Mouse (Mus musculus) hindbrain, embryonic 12.5 days (tissue): ENCODE measurements around the gene Cdk5r2. TPM values are rescaled to one million over a fixed set of nuclear protein-coding genes. Genes with fewer than 3 reads are reported as not detected.
"Not testable (repeated sequence)": the region's sequence is repeated elsewhere in the genome, so short reads cannot be mapped to it uniquely, and the experiment has no call there.

Experiments
- ATAC-seq: fragments of 200-750 bp; cut with Nextera tagmentation; 2 replicates; pipeline ENCODE4 v1.8.0; 2017; ENCODE audit warnings: moderate TSS enrichment; ENCODE audit not compliant: low FRiP score
- H3K27ac ChIP-seq: fragments of 300-500 bp; sonication (generic); 2 replicates; pipeline ENCODE4 v1.5.1; 2016; ENCODE audit warnings: mild to moderate bottlenecking
- H3K27me3 ChIP-seq: fragments of 300-500 bp; sonication (generic); 2 replicates; pipeline ENCODE4 v1.6.1; 2016; ENCODE audit warnings: mild to moderate bottlenecking
- H3K36me3 ChIP-seq: fragments of 300-500 bp; sonication (generic); 2 replicates; pipeline ENCODE4 v1.6.1; 2016; ENCODE audit warnings: mild to moderate bottlenecking
- H3K4me1 ChIP-seq: fragments of 300-500 bp; sonication (generic); 2 replicates; pipeline ENCODE4 v1.6.1; 2016
- H3K4me2 ChIP-seq: fragments of 300-500 bp; sonication (generic); replicated peaks from 2 replicates; pipeline ENCODE4 v1.6.1; 2016; ENCODE audit warnings: mild to moderate bottlenecking
- H3K4me3 ChIP-seq: fragments of 300-500 bp; sonication (generic); 2 replicates; pipeline ENCODE4 v1.5.1; 2016; ENCODE audit warnings: mild to moderate bottlenecking
- H3K9ac ChIP-seq: fragments of 300-500 bp; sonication (generic); 2 replicates; pipeline ENCODE4 v1.6.1; 2016; ENCODE audit warnings: mild to moderate bottlenecking, moderate library complexity
- H3K9me3 ChIP-seq: fragments of 300-500 bp; sonication (generic); replicated peaks from 2 replicates; pipeline ENCODE4 v1.6.1; 2016; ENCODE audit warnings: mild to moderate bottlenecking
- WGBS: fragments of 180-500 bp; shearing (Covaris S2); methylation state at CpG from one replicate; pipeline ENCODE4 v1.1.7; 2016; 5-methylcytosine and 5-hydroxymethylcytosine counted together
- polyA plus RNA-seq: library from polyadenylated mRNA; unstranded; fragments of >200 nt; fragmentation: Nextera tagmentation; extraction: Ambion mirVana; gene quantifications from 2 replicates; pipeline ENCODE4 v1.2.1, GENCODE M21; 2016

Gene Cdk5r2
- polyA plus RNA-seq, 1 experiment from 2014 or later: 6.9 TPM

GRCm38 (mm10) chr1:74818509-74818908, 36.2 kb upstream of the Cdk5r2 start:
- H3K4me3 ChIP-seq: no peak overlapping the region
- no peaks in the 10 kb centered on the region for H3K27me3 ChIP-seq
- H3K4me1 ChIP-seq: peaks cover 7% of the 10 kb centered on the region; the same call in 1 of the 2 replicates
- H3K9ac ChIP-seq: no peak overlapping the region
- H3K9me3 ChIP-seq: no peaks in the 10 kb centered on the region
- 97% methylated on average over 1 of the region's 1 CpGs for WGBS
- no peak for ATAC-seq
- H3K27ac ChIP-seq: no peak overlapping the region
- no peak overlapping the region for H3K4me2 ChIP-seq
- no peaks in the 10 kb centered on the region for H3K36me3 ChIP-seq

- not testable (repeated sequence) for H3K27ac ChIP-seq, H3K36me3 ChIP-seq, H3K27me3 ChIP-seq, H3K4me1 ChIP-seq, H3K9me3 ChIP-seq, H3K4me3 ChIP-seq, ATAC-seq, H3K9ac ChIP-seq, H3K4me2 ChIP-seq
- WGBS: 93% methylated on average over 4 of the region's 4 CpGs
Observed at GRCm38 (mm10) chr1:74823598-74823997, 31.1 kb upstream of the Cdk5r2 start.

- no peak overlapping the region for H3K9ac ChIP-seq
- ATAC-seq: peak; percentile 68
- 4% methylated on average over 14 of the region's 14 CpGs for WGBS
Observed at GRCm38 (mm10) chr1:74824518-74825302, 30.0 kb upstream of the Cdk5r2 start.

GRCm38 (mm10) chr1:74830061-74830460, 24.7 kb upstream of the Cdk5r2 start:
- Histone ChIP-seq H3K27me3 (peaks cover 3% of the 10 kb centered on the region; the same call in 1 of the 2 replicates), H3K4me2 (no peak overlapping the region), H3K4me3 (no peak overlapping the region), H3K36me3 (no peaks in the 10 kb centered on the region), H3K9me3 (no peaks in the 10 kb centered on the region), H3K27ac (no peak overlapping the region), H3K9ac (no peak overlapping the region), H3K4me1 (peaks cover 5% of the 10 kb centered on the region; the same call in 1 of the 2 replicates)
- no peak for ATAC-seq
- 82% methylated on average over 9 of the region's 9 CpGs for WGBS

More at GRCm38 (mm10) chr1:74824518-74825302, 30.0 kb upstream of the Cdk5r2 start:
- 0 out of 2 replicates have a peak overlapping the region, but pooled peaks have one; percentile 15 for H3K4me2 ChIP-seq
- peak overlapping the region; percentile 72 for H3K27ac ChIP-seq
- H3K4me3 ChIP-seq: no peak overlapping the region
- H3K9me3 ChIP-seq: no peaks in the 10 kb centered on the region
- H3K4me1 ChIP-seq: peaks cover 10% of the 10 kb centered on the region; the same call in 1 of the 2 replicates
- H3K27me3 ChIP-seq: no peaks in the 10 kb centered on the region
- H3K36me3 ChIP-seq: no peaks in the 10 kb centered on the region

GRCm38 (mm10) chr1:74833255-74833654, 21.5 kb upstream of the Cdk5r2 start:
- Histone ChIP-seq H3K27me3 (peaks cover 3% of the 10 kb centered on the region; the same call in 1 of the 2 replicates), H3K9me3 (no peaks in the 10 kb centered on the region), H3K36me3 (no peaks in the 10 kb centered on the region), H3K27ac (no peak overlapping the region), H3K4me1 (0 out of 2 replicates have a peak, but pooled peaks cover 2% of the 10 kb centered on the region), H3K4me3 (no peak overlapping the region), H3K9ac (no peak overlapping the region), H3K4me2 (no peak overlapping the region)
- WGBS: 74% methylated on average over 3 of the region's 3 CpGs
- no peak for ATAC-seq

- Histone ChIP-seq H3K36me3 (no peaks in the 10 kb centered on the region), H3K4me1 (no peaks in the 10 kb centered on the region), H3K27ac (no peak overlapping the region), H3K9me3 (no peaks in the 10 kb centered on the region), H3K27me3 (no peaks in the 10 kb centered on the region), H3K4me3 (no peak overlapping the region), H3K9ac (no peak overlapping the region), H3K4me2 (no peak overlapping the region)
- WGBS: 83% methylated on average over 5 of the region's 5 CpGs
- no peak for ATAC-seq
Observed at GRCm38 (mm10) chr1:74843090-74843489, 11.6 kb upstream of the Cdk5r2 start.

GRCm38 (mm10) chr1:74846341-74846740, 8.4 kb upstream of the Cdk5r2 start:
- no peak for ATAC-seq
- Histone ChIP-seq H3K36me3 (no peaks in the 10 kb centered on the region), H3K4me2 (no peak overlapping the region), H3K9ac (no peak overlapping the region), H3K4me1 (peaks cover 11% of the 10 kb centered on the region), H3K4me3 (no peak overlapping the region), H3K27ac (no peak overlapping the region), H3K9me3 (no peaks in the 10 kb centered on the region), H3K27me3 (peaks cover 16% of the 10 kb centered on the region)
- 49% methylated on average over 9 of the region's 9 CpGs for WGBS

- H3K36me3 ChIP-seq: no peaks in the 10 kb centered on the region
- no peak overlapping the region for H3K9ac ChIP-seq
- WGBS: 74% methylated on average over 5 of the region's 5 CpGs
- peaks cover 33% of the 10 kb centered on the region for H3K27me3 ChIP-seq
- no peak overlapping the region for H3K4me2 ChIP-seq
- ATAC-seq: no peak
- H3K9me3 ChIP-seq: no peaks in the 10 kb centered on the region
- H3K27ac ChIP-seq: no peak overlapping the region
- H3K4me1 ChIP-seq: peaks cover 28% of the 10 kb centered on the region
- H3K4me3 ChIP-seq: no peak overlapping the region
Observed at GRCm38 (mm10) chr1:74848946-74849345, 5.8 kb upstream of the Cdk5r2 start.

GRCm38 (mm10) chr1:74850251-74850650, 4.5 kb upstream of the Cdk5r2 start:
- Histone ChIP-seq H3K27me3 (peaks cover 36% of the 10 kb centered on the region), H3K27ac (no peak overlapping the region), H3K9me3 (no peaks in the 10 kb centered on the region), H3K9ac (no peak overlapping the region), H3K4me2 (no peak overlapping the region), H3K4me1 (peaks cover 36% of the 10 kb centered on the region), H3K4me3 (no peak overlapping the region), H3K36me3 (no peaks in the 10 kb centered on the region)
- 29% methylated on average over 6 of the region's 6 CpGs for WGBS
- no peak for ATAC-seq

GRCm38 (mm10) chr1:74851001-74851775, 3.5 kb upstream of the Cdk5r2 start:
- no peaks in the 10 kb centered on the region for H3K36me3 ChIP-seq
- H3K4me2 ChIP-seq: no peak overlapping the region
- no peak for ATAC-seq
- H3K27me3 ChIP-seq: peaks cover 45% of the 10 kb centered on the region
- H3K4me1 ChIP-seq: peaks cover 44% of the 10 kb centered on the region
- WGBS: 18% methylated on average over 6 of the region's 6 CpGs
- H3K27ac ChIP-seq: peak overlapping the region; percentile 57
- peak overlapping the region; percentile 36 for H3K9ac ChIP-seq
- H3K9me3 ChIP-seq: no peaks in the 10 kb centered on the region
- no peak overlapping the region for H3K4me3 ChIP-seq

- Histone ChIP-seq H3K4me1 (peaks cover 74% of the 10 kb centered on the region), H3K36me3 (no peaks in the 10 kb centered on the region), H3K9ac (peak overlapping the region; percentile 96), H3K4me2 (peak overlapping the region; percentile 86), H3K4me3 (peak overlapping the region; percentile 90), H3K27me3 (peaks cover 69% of the 10 kb centered on the region), H3K9me3 (no peaks in the 10 kb centered on the region), H3K27ac (peak overlapping the region; percentile 92)
- 0 out of 2 replicates have a peak, but pooled peaks have one; percentile 5 for ATAC-seq
- WGBS: 0% methylated on average over 43 of the region's 48 CpGs
Observed at GRCm38 (mm10) chr1:74855156-74855555, 422 bp downstream of the Cdk5r2 start.

GRCm38 (mm10) chr1:74855651-74856438, 1.1 kb downstream of the Cdk5r2 start:
- Histone ChIP-seq H3K9me3 (no peaks in the 10 kb centered on the region), H3K27me3 (peaks cover 62% of the 10 kb centered on the region), H3K4me2 (peak overlapping the region; percentile 86), H3K36me3 (no peaks in the 10 kb centered on the region), H3K9ac (peak overlapping the region; percentile 96), H3K4me1 (peaks cover 71% of the 10 kb centered on the region), H3K4me3 (peak overlapping the region; percentile 90), H3K27ac (peak overlapping the region; percentile 92)
- no peak for ATAC-seq
- WGBS: under 1% methylated on average over 72 of the region's 74 CpGs
